Mouse (Mus musculus) testis, adult 2 months (tissue): ENCODE measurements at regions not wholly inside any gene's neighbourhood (a gene's known extent, or its start where the extent isn't known, plus 50 kb on each side); places are given as distances from the start of the nearest gene placed in this dataset.

Experiments
- CTCF ChIP-seq: fragments of 200-500 bp; IDR thresholded peaks from 2 replicates; pipeline ENCODE4 v1.5.1; 2012; ENCODE audit warnings: low read depth, mild to moderate bottlenecking, inconsistent platforms, low read length, moderate library complexity; ENCODE audit not compliant: control insufficient read depth, insufficient read depth, insufficient replicate concordance
- POLR2A ChIP-seq: fragments of 200-500 bp; IDR thresholded peaks from 2 replicates; pipeline ENCODE4 v1.6.1; 2012; ENCODE audit warnings: low read depth, mild to moderate bottlenecking, inconsistent platforms, low read length, moderate library complexity; ENCODE audit not compliant: control insufficient read depth

- TF ChIP-seq POLR2A (no peak), CTCF (no peak)
These were observed 427.0 kb upstream of the Zmiz1 start for GRCm38 (mm10) chr14:25031756-25032680.
